Mouse (Mus musculus): ENCODE data around the gene Dhx29. TPM values are rescaled to one million over a fixed set of nuclear protein-coding genes. Genes with fewer than 3 reads are reported as not detected.

Dhx29 gene
- total RNA-seq (2023), result 22.0 to 24.5 TPM (median 23.0 TPM) in 4 replicates

GRCm38 (mm10) chr13:112927287-112928001, at the start of gene Dhx29, which contains the start of gene Mtrex:
Dhx29 (plus strand) TSS chr13:112927454.
Mtrex (minus strand) TSS chr13:112927398.

GRCm38 (mm10) chr13:112987532-112987943, 60.3 kb downstream of the Dhx29 start, which contains the start of gene Ccno:
Ccno (plus strand) TSS chr13:112987802.

GRCm38 (mm10) chr13:112993531-112994152, 66.4 kb downstream of the Dhx29 start, which contains the start of gene Mcidas:
Mcidas (plus strand) TSS chr13:112993845.

Other genes with a start within 250 kb of the Dhx29 start
- 0.72 to 0.78 TPM in 2 of 4 replicates, not detected in the others for gene Plpp1, start 126.7 kb upstream of the Dhx29 start, total RNA-seq (2023)
- 58.5 to 69.5 TPM (median 61.5 TPM) in 4 replicates for gene Mtrex, start 56 bp upstream of the Dhx29 start, total RNA-seq (2023)
- gene Ccno, start 60.3 kb downstream of the Dhx29 start, total RNA-seq (2023), result 0.38 TPM in 1 of 4 replicates, not detected in the others
- not detected in 4 replicates for gene Mcidas, start 66.4 kb downstream of the Dhx29 start, total RNA-seq (2023)
- gene Cdc20b, start 107.7 kb downstream of the Dhx29 start, total RNA-seq (2023), result not detected in 4 replicates
- not detected in 4 replicates for gene Gpx8, start 119.0 kb downstream of the Dhx29 start, total RNA-seq (2023)
- gene Gzma, start 173.5 kb downstream of the Dhx29 start, total RNA-seq (2023), result 1.3 TPM in 1 of 4 replicates, not detected in the others

All from B cell, adult 62 days (primary cell).